Mouse (Mus musculus) mouse embryonic stem cell (cell line): ENCODE measurements around the gene Serpina1b.
"Not testable (repeated sequence)": the region's sequence is repeated elsewhere in the genome, so short reads cannot be mapped to it uniquely, and the experiment has no call there.

Experiments
- in situ Hi-C, 2 experiments: fragments of 300-500 bp; cut with MboI; formaldehyde crosslinking; loops; 1 replicate in 1 of 2; 3 replicates in 1 of 2; pipeline ENCODE4 v1.14.3; 2019 to 2020; ENCODE audit warnings: low sequenced_read_pairs in 2 of 2, low pct_unique_long_range_greater_than_20kb in 1 of 2, mixed read lengths in 1 of 2; ENCODE audit not compliant: unreplicated experiment in 1 of 2

Gene Serpina1b

GRCm38 (mm10) chr12:103710405-103710804 lies 119.8 kb downstream of the Serpina1b start:
- in situ Hi-C loops, result no loop called here

- in situ Hi-C loops, result no loop called here
These were observed 124.1 kb downstream of the Serpina1b start for GRCm38 (mm10) chr12:103706113-103706512.

- in situ Hi-C loops, result no loop called here
These were observed 124.6 kb downstream of the Serpina1b start for GRCm38 (mm10) chr12:103705547-103705946.

- in situ Hi-C loops, result no loop called here
These were observed 129.9 kb downstream of the Serpina1b start for GRCm38 (mm10) chr12:103700144-103700750.

DNA sequence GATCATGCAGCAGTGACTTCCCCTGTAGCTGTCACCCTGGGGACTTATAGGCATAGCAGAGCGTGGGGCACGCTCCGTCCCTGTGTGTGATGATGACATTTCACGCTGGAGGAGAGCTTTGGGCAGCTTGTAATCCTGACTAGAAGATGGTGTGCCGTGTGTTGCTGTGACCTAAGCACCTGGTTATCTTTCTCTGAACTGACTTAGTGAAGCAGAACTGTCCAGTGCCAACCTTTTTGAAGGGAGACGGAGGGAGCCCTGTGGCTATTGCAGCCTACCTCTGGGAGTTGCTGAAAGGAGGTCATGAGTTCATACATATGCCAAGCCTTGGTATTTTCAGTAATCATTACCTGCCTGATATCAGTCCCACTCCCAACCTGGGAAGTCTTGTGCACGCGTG lies 134.7 kb downstream of the Serpina1b start, which contains the start of gene Serpina1f:
TSS of gene Serpina1f (minus strand) at position 101 of the 400 bp plus-strand sequence.
- in situ Hi-C loops, result no loop called here

DNA sequence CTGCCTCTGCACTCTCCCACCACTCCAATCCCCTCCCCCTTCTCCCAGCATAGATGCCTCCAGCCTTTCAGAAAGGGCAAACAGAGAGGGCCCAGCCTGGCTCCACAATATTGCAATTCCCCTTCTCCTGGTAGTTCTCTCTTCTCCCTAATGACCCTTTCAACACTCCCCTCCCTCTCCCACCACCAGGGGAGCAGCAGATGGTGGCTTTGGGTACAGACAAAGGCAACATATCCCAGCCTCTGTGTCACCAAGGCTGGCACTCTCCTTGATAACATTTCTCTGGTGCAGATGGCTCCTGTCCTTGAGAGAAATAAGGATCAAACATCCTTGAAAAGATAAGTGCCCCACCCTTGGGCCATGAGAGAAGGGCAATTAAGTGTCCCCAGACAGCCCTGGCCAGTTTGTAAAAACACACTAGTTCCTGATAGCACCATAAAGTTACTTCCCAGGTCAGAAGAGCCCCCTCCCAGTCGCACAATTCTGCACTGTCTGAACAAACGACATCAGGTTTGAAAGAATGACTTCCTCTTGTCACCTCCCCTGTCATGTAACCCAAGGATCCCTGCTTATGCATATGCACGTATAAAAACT lies 141.9 kb downstream of the Serpina1b start:
- in situ Hi-C loops, result no loop called here

DNA sequence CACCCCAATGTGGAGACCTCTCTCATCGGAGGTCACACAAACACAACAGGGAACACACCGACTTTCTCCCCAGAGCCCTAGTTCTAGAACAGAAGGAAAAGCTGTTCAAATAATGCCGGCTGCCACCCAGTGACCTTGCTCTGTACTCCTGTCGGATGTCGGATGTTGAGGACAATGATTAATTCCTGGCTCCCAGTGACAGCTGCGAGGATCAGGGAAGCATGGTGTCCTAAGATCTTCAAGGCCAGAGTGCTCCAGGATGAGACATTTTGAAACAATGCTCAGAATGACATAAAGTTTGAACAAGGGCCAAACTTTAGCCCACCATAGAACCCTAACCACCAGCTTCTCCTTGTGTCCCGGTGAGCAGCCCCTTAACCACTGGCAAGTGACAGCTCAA lies 143.2 kb downstream of the Serpina1b start:
- in situ Hi-C loops, result no loop called here

- in situ Hi-C loops, result no loop called here
These were observed 144.1 kb downstream of the Serpina1b start for GRCm38 (mm10) chr12:103686050-103686449.

GRCm38 (mm10) chr12:103685386-103685785 lies 144.8 kb downstream of the Serpina1b start:
- in situ Hi-C loops, result no loop called here

DNA sequence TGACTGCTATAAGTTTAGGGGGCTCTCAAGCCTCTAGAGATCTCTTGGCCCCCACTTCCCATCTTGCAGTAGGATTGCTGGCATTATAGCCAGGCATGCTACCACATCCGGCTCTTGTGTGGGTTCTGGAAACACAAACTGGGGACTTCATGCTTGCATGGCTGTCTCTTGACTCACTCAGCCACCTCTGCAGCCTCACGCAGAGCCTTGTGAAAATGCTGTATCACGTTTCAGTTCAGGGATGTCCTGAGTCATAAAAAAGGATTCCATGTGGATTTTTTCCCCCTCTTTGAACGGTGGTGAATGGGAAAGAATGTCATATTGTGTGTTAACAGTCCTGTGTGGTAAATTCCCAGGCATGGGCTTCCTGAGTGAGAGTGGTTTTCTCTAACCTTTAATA lies 146.4 kb downstream of the Serpina1b start:
- in situ Hi-C loops, result no loop called here

DNA sequence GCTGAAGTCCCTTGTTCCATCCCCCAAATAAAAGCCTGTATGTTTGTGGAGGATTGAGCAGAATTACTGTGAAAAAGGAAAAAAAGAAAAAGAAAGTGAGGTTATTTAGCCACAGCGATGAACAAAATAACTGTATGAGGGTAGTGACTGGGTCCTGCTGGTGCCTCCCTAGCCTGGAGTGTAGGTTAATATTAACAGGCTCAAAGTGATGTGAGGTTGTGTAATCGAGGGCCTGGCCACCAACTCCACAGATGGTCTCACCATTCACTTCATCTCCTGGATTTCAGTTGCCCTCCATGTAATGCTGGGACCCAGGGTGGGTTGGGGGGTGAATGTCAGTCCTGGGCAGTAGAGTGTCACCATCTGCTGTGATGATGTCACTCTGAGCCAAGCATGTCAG lies 148.4 kb downstream of the Serpina1b start:
- in situ Hi-C loops, result no loop called here

GRCm38 (mm10) chr12:103681169-103681568 lies 149.0 kb downstream of the Serpina1b start:
- in situ Hi-C loops, result no loop called here

GRCm38 (mm10) chr12:103679853-103680252 lies 150.3 kb downstream of the Serpina1b start:
- in situ Hi-C loops, result not testable (repeated sequence)
